Mouse (Mus musculus): ENCODE measurements around the gene Tmem18. TPM values are rescaled to one million over a fixed set of nuclear protein-coding genes. Genes with fewer than 3 reads are reported as not detected.

The Tmem18 gene
- total RNA-seq (2021) = 1 to 10 TPM; 9.5 to 9.6 TPM
- long read RNA-seq, experiment 1, transcript Tmem18-201 (5 exons, 2,971 nt) = major isoform, 10 of 15 reads
- long read RNA-seq, experiment 1, partial matches to known transcripts = 0 of 15 reads
- long read RNA-seq, experiment 1, other reads (novel, unspliced or antisense) = 5 of 15 reads
- long read RNA-seq, experiment 2, partial matches to known transcripts = 0 of 3 reads
- long read RNA-seq, experiment 2, other reads (novel, unspliced or antisense) = 1 of 3 reads

GRCm38 (mm10) chr12:30584356-30584740, at the start of gene Tmem18:
Tmem18 (plus strand) TSS chr12:30584426.
- peak; percentile 90 to 91 for DNase-seq

GRCm38 (mm10) chr12:30557349-30557748, 26.9 kb upstream of the Tmem18 start:
- DNase-seq = no peak

GRCm38 (mm10) chr12:30561411-30561810, 22.8 kb upstream of the Tmem18 start:
- DNase-seq = no peak

- DNase-seq = no peak
Measured at GRCm38 (mm10) chr12:30572075-30572474, 12.2 kb upstream of the Tmem18 start.

GRCm38 (mm10) chr12:30575952-30576351, 8.3 kb upstream of the Tmem18 start:
- DNase-seq = no peak

- peak; percentile 58 to 80 for DNase-seq
Measured at GRCm38 (mm10) chr12:30578019-30578418, 6.2 kb upstream of the Tmem18 start.

- DNase-seq = no peak
Measured at GRCm38 (mm10) chr12:30581277-30581676, 2.9 kb upstream of the Tmem18 start.

- DNase-seq = no peak
Measured at GRCm38 (mm10) chr12:30583586-30584355, 455 bp upstream of the Tmem18 start.

GRCm38 (mm10) chr12:30584863-30585262, 637 bp downstream of the Tmem18 start:
- DNase-seq = no peak

GRCm38 (mm10) chr12:30591832-30592231, 7.6 kb downstream of the Tmem18 start:
- no peak for DNase-seq

GRCm38 (mm10) chr12:30596818-30597407, 12.7 kb downstream of the Tmem18 start:
- DNase-seq = peak; percentile 44 to 64

GRCm38 (mm10) chr12:30598955-30599354, 14.7 kb downstream of the Tmem18 start:
- no peak for DNase-seq

- no peak for DNase-seq
Measured at GRCm38 (mm10) chr12:30599474-30599873, 15.2 kb downstream of the Tmem18 start.

GRCm38 (mm10) chr12:30599997-30600396, 15.8 kb downstream of the Tmem18 start:
- DNase-seq = no peak

GRCm38 (mm10) chr12:30604012-30604411, 19.8 kb downstream of the Tmem18 start:
- DNase-seq = no peak

- DNase-seq = no peak
Measured at GRCm38 (mm10) chr12:30604876-30605275, 20.6 kb downstream of the Tmem18 start.

GRCm38 (mm10) chr12:30605941-30606340, 21.7 kb downstream of the Tmem18 start:
- no peak for DNase-seq

GRCm38 (mm10) chr12:30606743-30607142, 22.5 kb downstream of the Tmem18 start:
- DNase-seq = peak in 1 of 2 experiments; percentile 15

- no peak for DNase-seq
Measured at GRCm38 (mm10) chr12:30618425-30618824, 34.2 kb downstream of the Tmem18 start.

- DNase-seq = peak in 1 of 2 experiments; percentile 8
Measured at GRCm38 (mm10) chr12:30628466-30628865, 44.2 kb downstream of the Tmem18 start.

GRCm38 (mm10) chr12:30634534-30634933, 50.3 kb downstream of the Tmem18 start:
- no peak for DNase-seq
